Mouse (Mus musculus) urinary bladder, postnatal 25 days (tissue): ENCODE measurements at regions not wholly inside any gene's neighbourhood (a gene's known extent, or its start where the extent isn't known, plus 50 kb on each side); places are given as distances from the start of the nearest gene placed in this dataset.

Experiments
- DNase-seq: peaks from one replicate; pipeline ENCODE4 v3.0.0; 2022; ENCODE audit warnings: low spot score

- DNase-seq, result peak; percentile 12
Observed at GRCm38 (mm10) chr9:73173589-73174247, 60.5 kb downstream of the Rsl24d1 start.

- DNase-seq, result no peak
Observed at GRCm38 (mm10) chr9:73176645-73177044, 63.4 kb downstream of the Rsl24d1 start.

GRCm38 (mm10) chr9:73183356-73183755, 70.1 kb downstream of the Rsl24d1 start:
- no peak for DNase-seq

- DNase-seq, result no peak
Observed at GRCm38 (mm10) chr9:73184908-73185307, 71.7 kb downstream of the Rsl24d1 start.

GRCm38 (mm10) chr9:73192271-73192785, 79.1 kb downstream of the Rsl24d1 start:
- DNase-seq, result no peak

GRCm38 (mm10) chr9:73198261-73199085, 85.2 kb downstream of the Rsl24d1 start:
- no peak for DNase-seq

- DNase-seq, result no peak
Observed at GRCm38 (mm10) chr9:73223111-73223510, 109.9 kb downstream of the Rsl24d1 start.

GRCm38 (mm10) chr9:73240188-73240587, 127.0 kb downstream of the Rsl24d1 start:
- no peak for DNase-seq

- no peak for DNase-seq
Observed at GRCm38 (mm10) chr9:73242521-73243308, 129.5 kb downstream of the Rsl24d1 start.

GRCm38 (mm10) chr9:73244177-73244576, 131.0 kb downstream of the Rsl24d1 start:
- no peak for DNase-seq

GRCm38 (mm10) chr9:73245524-73245923, 132.3 kb downstream of the Rsl24d1 start:
- DNase-seq, result no peak

- DNase-seq, result no peak
Observed at GRCm38 (mm10) chr9:73258171-73258570, 144.9 kb downstream of the Rsl24d1 start.

GRCm38 (mm10) chr9:73258640-73259039, 145.4 kb downstream of the Rsl24d1 start:
- no peak for DNase-seq

- no peak for DNase-seq
Observed at GRCm38 (mm10) chr9:73262711-73263110, 149.5 kb downstream of the Rsl24d1 start.

- DNase-seq, result no peak
Observed at GRCm38 (mm10) chr9:73270249-73270648, 157.0 kb downstream of the Rsl24d1 start.

GRCm38 (mm10) chr9:73272614-73273013, 159.4 kb downstream of the Rsl24d1 start:
- DNase-seq, result no peak

- DNase-seq, result no peak
Observed at GRCm38 (mm10) chr9:73273681-73274080, 160.5 kb downstream of the Rsl24d1 start.

GRCm38 (mm10) chr9:73275671-73276070, 162.4 kb downstream of the Rsl24d1 start:
- no peak for DNase-seq

- no peak for DNase-seq
Observed at GRCm38 (mm10) chr9:73295287-73295686, 182.1 kb downstream of the Rsl24d1 start.

GRCm38 (mm10) chr9:73302156-73302918, 189.1 kb downstream of the Rsl24d1 start:
- no peak for DNase-seq

- DNase-seq, result no peak
Observed at GRCm38 (mm10) chr9:73317048-73317447, 203.8 kb downstream of the Rsl24d1 start.
